8 mouse cellular contexts compared by ENCODE assay signal in the genomic region with DNA sequence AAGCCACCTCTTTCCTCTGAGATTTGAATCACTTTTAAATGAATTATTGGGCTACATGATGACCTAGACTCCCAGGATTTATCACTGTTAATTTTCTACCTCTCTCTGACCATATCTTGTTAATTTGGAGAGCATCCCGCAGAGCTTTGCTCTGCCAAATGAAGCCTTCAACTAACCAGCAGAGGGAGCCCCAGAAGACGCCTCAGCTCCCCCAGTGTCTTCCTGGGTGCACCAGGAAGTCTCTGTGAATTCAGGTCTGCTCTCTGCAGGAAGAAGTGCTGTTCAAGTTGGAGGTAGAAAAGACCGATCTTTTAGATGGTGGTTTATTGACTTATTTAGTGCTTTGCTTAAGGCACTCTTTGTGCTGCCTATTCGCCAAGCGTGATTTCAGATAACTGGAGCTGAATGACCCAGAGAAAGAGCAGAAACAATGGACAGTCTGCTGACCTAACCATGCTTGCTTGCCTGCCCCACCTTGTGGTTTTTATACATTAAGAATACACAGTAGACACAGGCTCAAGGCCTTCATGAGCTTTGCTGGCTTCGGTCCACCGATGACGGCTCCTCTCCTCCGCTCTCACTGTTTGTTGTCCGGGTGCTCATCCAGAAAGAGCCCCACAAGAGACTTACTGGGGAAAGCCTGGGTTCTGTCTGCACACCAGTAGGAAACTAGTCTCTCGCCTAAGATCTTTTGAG. TPM values are rescaled to one million over a fixed set of nuclear protein-coding genes. Genes with fewer than 3 reads are reported as not detected.
DNase-seq lines count a peak whose midpoint lies in the region; ATAC-seq and TF ChIP-seq lines count a peak whose summit lies in the region.

No protein-coding gene starts in this region.

- no peak overlapping the region for H3K9ac ChIP-seq in lung, postnatal 0 days (replicated peaks; ENCODE audit: low read depth)

- no peak overlapping the region for H3K27ac ChIP-seq in bone marrow macrophage, adult 2 months (ENCODE audit: insufficient read depth, low read depth, low read length)
- no peak overlapping the region for H3K27ac ChIP-seq in lung, postnatal 0 days (ENCODE audit: low read length)

- WGBS in lung, postnatal 0 days: 64% methylated on average over 11 of the region's 11 CpGs

- no peaks in the 10 kb centered on the region for H3K36me3 ChIP-seq in lung, postnatal 0 days (ENCODE audit: insufficient read depth, low read length)

- no peaks in the 10 kb centered on the region for H3K4me1 ChIP-seq in bone marrow macrophage, adult 2 months (ENCODE audit: control insufficient read depth, insufficient read depth, low read length)
- no peaks in the 10 kb centered on the region for H3K4me1 ChIP-seq in lung, postnatal 0 days (ENCODE audit: insufficient read depth, low read depth, low read length)

- H3K9me3 ChIP-seq in lung, postnatal 0 days (ENCODE audit: low read length): no peaks in the 10 kb centered on the region

- TF ChIP-seq CTCF in bone marrow macrophage, adult 2 months (IDR thresholded peaks at IDR 0.05; ENCODE audit: low read depth, low read length): peak; percentile 57
- TF ChIP-seq CTCF in lung, postnatal 0 days (IDR thresholded peaks at IDR 0.05): peak; percentile 71

- ATAC-seq in frontal cortex, adult (ENCODE audit: low TSS enrichment): peak; percentile 95
- ATAC-seq in granulocyte monocyte progenitor cell, adult 5-6 weeks (replicated peaks; ENCODE audit: poor library complexity, severe bottlenecking): peak; percentile 87
- no peak; the same call in 1 of the 2 replicates for ATAC-seq in lung, postnatal 0 days

- no peak for DNase-seq in frontal cortex, postnatal 14 days (ENCODE audit: low spot score in 2 of 2)
- peak; percentile 24 for DNase-seq in ovary, adult 18-20 months (ENCODE audit: low spot score)
- DNase-seq in ovary, postnatal 10 days (ENCODE audit: low spot score): no peak
- peak; percentile 60 for DNase-seq in lung, postnatal 0 days (ENCODE audit: low spot score)
- peak; percentile 71 for DNase-seq in thymus, postnatal 0 days (ENCODE audit: low spot score)

- no peak for TF ChIP-seq EP300 in lung, postnatal 0 days (IDR thresholded peaks at IDR 0.05)

- no peak for TF ChIP-seq POLR2A in bone marrow macrophage, adult 2 months (IDR thresholded peaks at IDR 0.05; ENCODE audit: borderline replicate concordance, low read depth, low read length)

- no peaks in the 10 kb centered on the region for H3K27me3 ChIP-seq in lung, postnatal 0 days (replicated peaks; ENCODE audit: insufficient read depth, low read length)

- no peak overlapping the region for H3K4me2 ChIP-seq in lung, postnatal 0 days (replicated peaks; ENCODE audit: low read depth, low read length)

- no peak overlapping the region for H3K4me3 ChIP-seq in bone marrow macrophage, adult 2 months (ENCODE audit: insufficient read depth, low read length)
- no peak overlapping the region for H3K4me3 ChIP-seq in lung, postnatal 0 days (ENCODE audit: low read depth, low read length)

RNA-seq across cellular contexts. Expression of a gene that starts 38.9 kb away (rescaled TPM):
- polyA plus RNA-seq in bone marrow macrophage, adult 2 months (2012; ENCODE audit: insufficient read depth, insufficient read length, missing spikeins): not detected in 2 replicates
- 0.97 TPM in 1 of 2 replicates, not detected in the other for total RNA-seq in granulocyte monocyte progenitor cell, adult 5-6 weeks (2014; fragmentation: Nextera tagmentation)
- 0.30 and 1.6 TPM in 2 replicates for total RNA-seq in granulocyte monocyte progenitor cell, adult 5-6 weeks (2017)
- polyA plus RNA-seq in lung, postnatal 0 days (2015; fragmentation: Nextera tagmentation; extraction: Ambion mirVana): 0.12 and 0.17 TPM in 2 replicates
- 0.08 TPM in 1 of 2 replicates, not detected in the other for polyA plus RNA-seq in thymus, postnatal 0 days (2015; fragmentation: Nextera tagmentation; extraction: Ambion mirVana)

RNA-seq across cellular contexts. Expression of a gene that starts 39.1 kb away (rescaled TPM):
- 21.0 and 26.0 TPM in 2 replicates for polyA plus RNA-seq in bone marrow macrophage, adult 2 months (2012; ENCODE audit: insufficient read depth, insufficient read length, missing spikeins)
- total RNA-seq in granulocyte monocyte progenitor cell, adult 5-6 weeks (2014; fragmentation: Nextera tagmentation): 86.8 and 89.8 TPM in 2 replicates
- total RNA-seq in granulocyte monocyte progenitor cell, adult 5-6 weeks (2017): 61.6 and 69.9 TPM in 2 replicates
- polyA plus RNA-seq in lung, postnatal 0 days (2015; fragmentation: Nextera tagmentation; extraction: Ambion mirVana): 2.4 TPM in 2 replicates
- polyA plus RNA-seq in thymus, postnatal 0 days (2015; fragmentation: Nextera tagmentation; extraction: Ambion mirVana): 8.1 and 8.8 TPM in 2 replicates

Comparison
In these comparisons a context has a peak if more than half of its experiments do, and no peak if none do; other contexts are left out.
1. DNase-seq: peak in ovary, adult 18-20 months (single experiment), lung, postnatal 0 days (single experiment) and thymus, postnatal 0 days (single experiment); none in frontal cortex, postnatal 14 days (0 of 2) and ovary, postnatal 10 days (single experiment).